Mouse (Mus musculus) natural killer cell, adult 2 months (primary cell): ENCODE data around the gene Pycr2.
A peak's percentile ranks its signal among the peaks of the same experiment; 100 is the strongest.
"Not testable (repeated sequence)": the region's sequence is repeated elsewhere in the genome, so short reads cannot be mapped to it uniquely, and the experiment has no call there.

Source experiments
- DNase-seq, 2 experiments: peaks; one replicate each; pipeline ENCODE4 v3.0.0; 2022; ENCODE audit warnings: low spot score in 2 of 2

The Pycr2 gene

GRCm38 (mm10) chr1:180904039-180904814 lies at the start of gene Pycr2:
TSS of gene Pycr2 (plus strand) at chr1:180904293.
- DNase-seq = peak; percentile 79 to 84

- no peak for DNase-seq
These were observed 45.3 kb upstream of the Pycr2 start for GRCm38 (mm10) chr1:180858763-180859162.

GRCm38 (mm10) chr1:180860030-180860429 lies 44.1 kb upstream of the Pycr2 start:
- DNase-seq = no peak

GRCm38 (mm10) chr1:180863606-180864005 lies 40.5 kb upstream of the Pycr2 start:
- DNase-seq = peak in 1 of 2 experiments; percentile 28

GRCm38 (mm10) chr1:180866001-180866400 lies 38.1 kb upstream of the Pycr2 start:
- no peak for DNase-seq

GRCm38 (mm10) chr1:180870122-180870650 lies 33.9 kb upstream of the Pycr2 start:
- no peak for DNase-seq

GRCm38 (mm10) chr1:180873861-180874484 lies 30.1 kb upstream of the Pycr2 start:
- DNase-seq = peak; percentile 49 to 74

GRCm38 (mm10) chr1:180874615-180875014 lies 29.5 kb upstream of the Pycr2 start:
- DNase-seq = no peak

GRCm38 (mm10) chr1:180875126-180875525 lies 29.0 kb upstream of the Pycr2 start:
- peak in 1 of 2 experiments; percentile 18 for DNase-seq

- DNase-seq = no peak
These were observed 26.6 kb upstream of the Pycr2 start for GRCm38 (mm10) chr1:180877466-180877865.

- DNase-seq = no peak
These were observed 22.3 kb upstream of the Pycr2 start for GRCm38 (mm10) chr1:180881768-180882167.

GRCm38 (mm10) chr1:180883731-180884130 lies 20.4 kb upstream of the Pycr2 start:
- DNase-seq = no peak

GRCm38 (mm10) chr1:180884484-180884883 lies 19.6 kb upstream of the Pycr2 start:
- DNase-seq = no peak

GRCm38 (mm10) chr1:180888556-180889042 lies 15.5 kb upstream of the Pycr2 start:
- DNase-seq = peak; percentile 25 to 36

- no peak for DNase-seq
These were observed 14.9 kb upstream of the Pycr2 start for GRCm38 (mm10) chr1:180889172-180889571.

GRCm38 (mm10) chr1:180889841-180890240 lies 14.3 kb upstream of the Pycr2 start:
- DNase-seq = peak in 1 of 2 experiments; percentile 40

GRCm38 (mm10) chr1:180892808-180893207 lies 11.3 kb upstream of the Pycr2 start, which contains the start of gene Lefty2:
TSS of gene Lefty2 (plus strand) at chr1:180893108.
- no peak for DNase-seq

GRCm38 (mm10) chr1:180894088-180894987 lies 9.8 kb upstream of the Pycr2 start:
- not testable (repeated sequence) for DNase-seq

- peak; percentile 32 to 44 for DNase-seq
These were observed 3.0 kb upstream of the Pycr2 start for GRCm38 (mm10) chr1:180901107-180901506.

GRCm38 (mm10) chr1:180902915-180903314 lies 1.2 kb upstream of the Pycr2 start:
- no peak for DNase-seq

GRCm38 (mm10) chr1:180903666-180904038 lies 441 bp upstream of the Pycr2 start:
- DNase-seq = no peak

- no peak for DNase-seq
These were observed 655 bp downstream of the Pycr2 start for GRCm38 (mm10) chr1:180904815-180905080.
